Mouse (Mus musculus) thymus, postnatal 14 days (tissue): ENCODE data around the gene Dpf3.

ENCODE experiments used
- DNase-seq: peaks from one replicate; pipeline ENCODE4 v3.0.0; 2021

Gene Dpf3

DNA sequence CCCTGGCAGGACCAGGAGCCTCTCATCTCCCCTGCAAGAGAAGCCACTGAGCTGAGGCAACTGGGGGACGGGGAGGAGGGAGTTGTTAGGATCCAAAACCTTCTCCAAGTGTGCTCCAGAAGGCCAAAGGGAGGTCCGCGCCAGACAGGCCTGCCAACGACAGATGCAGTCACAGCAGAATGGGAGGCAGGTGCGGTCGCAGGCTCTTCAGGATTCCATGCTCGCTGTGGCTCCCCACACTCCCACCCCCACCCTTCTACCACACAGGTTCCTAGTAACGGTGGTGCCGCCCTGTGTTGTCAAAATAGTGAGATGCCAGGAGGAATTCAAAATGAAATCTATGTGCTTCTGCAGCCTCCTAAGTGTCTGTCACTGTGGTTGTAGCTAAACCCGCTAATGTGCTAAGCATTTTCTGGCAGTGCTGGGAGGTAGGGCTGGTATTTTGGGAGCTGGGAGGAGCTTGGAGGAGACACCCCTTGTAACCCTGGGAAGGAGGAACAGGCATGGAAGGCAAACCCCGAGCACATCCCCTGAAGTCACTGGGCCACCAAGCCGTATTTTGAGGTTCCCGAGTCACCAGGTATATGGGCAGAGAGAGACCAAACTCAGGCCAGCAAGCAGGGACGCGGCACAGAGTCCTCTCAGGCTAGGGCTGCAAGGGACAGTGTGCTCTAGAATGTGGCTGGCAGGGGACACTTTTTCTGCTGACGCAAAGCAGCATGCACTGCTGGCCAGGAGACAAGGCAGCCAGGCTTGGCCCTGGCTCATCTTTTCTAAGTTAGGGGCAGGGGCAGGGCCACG, 75.6 kb downstream of the Dpf3 start:
- DNase-seq: no peak

DNA sequence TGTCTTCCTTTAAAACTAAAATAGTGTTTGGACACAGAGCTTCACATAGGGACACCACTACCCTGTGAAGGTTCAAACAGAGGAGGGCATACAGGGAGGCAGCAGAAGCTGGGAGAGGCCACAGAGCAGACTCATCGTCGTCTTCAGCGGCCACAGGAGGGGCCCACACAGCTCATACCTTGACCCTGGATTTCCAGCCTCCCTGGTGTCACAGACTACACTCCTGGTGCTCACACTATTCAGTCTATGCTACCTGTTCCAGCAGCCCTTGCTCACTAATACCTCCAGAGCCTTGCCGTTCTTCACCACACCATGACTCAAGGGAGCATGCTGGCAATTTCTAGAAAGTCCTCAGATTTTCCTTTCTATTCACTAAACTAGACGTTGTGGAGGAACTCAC, 76.5 kb downstream of the Dpf3 start:
- DNase-seq: no peak

DNA sequence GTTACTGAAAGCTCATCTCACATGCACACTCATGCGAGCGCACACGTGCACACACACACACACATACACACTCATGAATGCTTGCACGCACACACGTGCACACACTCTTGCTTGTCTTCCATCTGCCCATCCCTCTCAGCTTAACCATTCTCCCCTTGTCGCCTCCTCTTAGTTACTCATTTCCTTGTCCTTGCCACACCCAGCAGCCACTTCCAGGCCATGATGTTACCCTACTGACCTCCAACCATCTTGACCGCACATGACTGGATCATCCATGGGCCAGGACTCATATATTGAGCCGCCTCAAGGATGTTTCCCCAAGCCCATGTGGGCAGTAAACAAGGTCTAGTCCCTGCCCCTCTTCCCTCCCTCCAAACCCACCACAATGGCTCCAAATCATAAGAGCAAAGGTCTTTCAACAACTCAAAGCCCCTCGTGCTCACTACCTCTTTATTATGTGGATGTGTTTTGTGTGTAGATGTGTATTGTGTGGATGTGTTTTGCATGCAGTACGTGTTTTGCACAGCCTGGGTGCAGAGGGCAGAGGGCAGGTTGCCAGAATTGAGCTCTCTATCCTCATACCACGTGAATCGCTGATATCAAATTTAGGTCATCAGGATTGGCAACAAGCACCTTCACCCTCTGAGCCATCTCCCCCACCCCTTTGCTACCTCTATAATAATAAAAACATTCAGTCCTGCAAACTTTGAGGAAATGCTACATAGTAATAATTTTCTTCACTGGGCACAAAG, 82.0 kb downstream of the Dpf3 start:
- no peak for DNase-seq

DNA sequence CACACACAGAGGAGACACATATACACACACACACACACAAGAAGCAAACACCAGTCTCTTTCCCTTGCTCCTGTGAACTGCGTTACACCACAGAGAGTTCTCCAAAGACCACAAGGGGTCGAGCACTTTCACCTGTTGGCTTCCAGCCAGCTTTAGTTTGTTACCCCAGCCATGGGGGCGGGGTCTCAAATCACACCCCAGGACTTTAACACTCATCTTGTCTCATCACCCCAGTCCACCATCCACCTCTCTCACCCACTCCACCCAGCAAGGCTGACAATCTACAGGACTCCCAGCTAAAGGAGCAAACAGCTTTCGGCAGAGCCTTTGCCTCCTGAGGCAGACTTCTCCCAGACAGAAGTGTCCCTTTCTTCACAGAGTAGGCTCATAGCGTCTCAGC, 85.2 kb downstream of the Dpf3 start:
- no peak for DNase-seq

DNA sequence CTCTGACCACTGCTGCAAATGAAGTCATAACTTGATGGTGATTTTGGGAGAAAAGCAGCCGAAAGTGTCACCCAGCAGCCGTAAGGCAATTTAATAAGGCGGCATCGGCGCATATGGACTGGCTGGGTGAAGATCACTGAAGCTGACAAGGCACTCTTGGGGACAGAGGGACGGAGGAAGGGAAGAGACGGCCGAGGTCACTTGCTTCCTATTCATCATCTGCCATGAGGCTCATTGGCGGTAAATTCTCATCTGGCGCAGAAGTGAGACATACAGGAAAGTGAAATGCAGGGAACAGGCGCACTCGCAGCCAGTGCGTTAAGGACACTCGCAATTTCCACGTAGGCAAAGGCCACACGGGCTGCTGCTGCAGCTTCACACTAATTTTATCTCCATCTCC, 95.5 kb downstream of the Dpf3 start:
- no peak for DNase-seq

DNA sequence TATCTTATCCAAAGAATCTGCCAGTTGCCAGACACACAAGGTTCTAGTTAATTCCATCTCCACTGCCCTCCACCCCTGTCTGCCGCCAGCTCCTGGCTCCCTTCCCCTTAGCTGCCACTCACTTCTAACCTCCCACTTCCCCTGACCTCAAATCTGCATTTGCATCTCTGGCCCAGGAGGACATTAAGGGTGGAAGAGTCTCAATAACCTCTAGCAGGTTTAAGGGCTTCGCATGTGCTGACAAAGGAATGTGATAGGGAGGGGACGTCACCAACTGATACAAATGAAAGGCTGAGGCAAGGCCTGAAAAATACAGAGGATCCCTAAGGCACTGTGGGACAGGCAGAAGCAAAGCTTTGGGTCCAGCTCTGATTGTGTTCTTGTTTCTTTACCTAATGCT, 100.0 kb downstream of the Dpf3 start:
- DNase-seq: no peak

DNA sequence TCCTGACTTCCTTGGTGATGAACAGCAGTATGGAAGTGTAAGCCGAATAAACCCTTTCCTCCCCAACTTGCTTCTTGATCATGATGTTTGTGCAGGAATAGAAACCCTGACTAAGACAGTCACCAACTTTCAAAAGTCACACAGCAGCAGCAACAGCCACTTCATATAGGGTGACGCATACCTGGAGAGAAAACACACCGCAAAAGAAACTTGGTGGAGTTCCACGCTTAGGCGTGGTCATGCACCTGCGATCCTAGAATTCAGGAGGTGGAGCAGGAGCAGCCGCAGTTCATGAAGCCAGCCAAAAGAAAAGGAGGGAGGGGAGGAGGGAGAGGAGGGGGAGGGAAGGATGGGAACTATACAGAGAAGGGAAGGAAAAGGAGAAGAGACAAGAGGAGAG, 106.4 kb downstream of the Dpf3 start:
- DNase-seq: no peak

DNA sequence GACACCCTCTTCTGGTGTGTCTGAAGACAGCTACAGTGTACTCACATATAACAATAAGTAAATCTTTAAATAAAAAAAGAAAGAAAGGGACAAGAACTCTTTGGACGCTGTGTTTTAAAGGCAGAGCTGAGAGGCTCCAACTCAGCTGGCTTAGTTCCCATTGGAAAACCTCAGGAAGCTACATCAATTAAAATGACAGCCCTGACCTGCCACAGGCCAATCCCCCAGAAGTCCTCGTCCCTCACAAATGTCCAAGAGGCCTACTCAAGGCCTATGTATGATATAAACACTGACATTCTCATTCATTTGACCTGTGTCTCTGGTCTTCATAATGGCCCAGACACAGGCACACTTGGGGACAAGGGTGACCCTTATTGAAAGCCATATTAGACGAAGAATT, 107.5 kb downstream of the Dpf3 start:
- DNase-seq: no peak

DNA sequence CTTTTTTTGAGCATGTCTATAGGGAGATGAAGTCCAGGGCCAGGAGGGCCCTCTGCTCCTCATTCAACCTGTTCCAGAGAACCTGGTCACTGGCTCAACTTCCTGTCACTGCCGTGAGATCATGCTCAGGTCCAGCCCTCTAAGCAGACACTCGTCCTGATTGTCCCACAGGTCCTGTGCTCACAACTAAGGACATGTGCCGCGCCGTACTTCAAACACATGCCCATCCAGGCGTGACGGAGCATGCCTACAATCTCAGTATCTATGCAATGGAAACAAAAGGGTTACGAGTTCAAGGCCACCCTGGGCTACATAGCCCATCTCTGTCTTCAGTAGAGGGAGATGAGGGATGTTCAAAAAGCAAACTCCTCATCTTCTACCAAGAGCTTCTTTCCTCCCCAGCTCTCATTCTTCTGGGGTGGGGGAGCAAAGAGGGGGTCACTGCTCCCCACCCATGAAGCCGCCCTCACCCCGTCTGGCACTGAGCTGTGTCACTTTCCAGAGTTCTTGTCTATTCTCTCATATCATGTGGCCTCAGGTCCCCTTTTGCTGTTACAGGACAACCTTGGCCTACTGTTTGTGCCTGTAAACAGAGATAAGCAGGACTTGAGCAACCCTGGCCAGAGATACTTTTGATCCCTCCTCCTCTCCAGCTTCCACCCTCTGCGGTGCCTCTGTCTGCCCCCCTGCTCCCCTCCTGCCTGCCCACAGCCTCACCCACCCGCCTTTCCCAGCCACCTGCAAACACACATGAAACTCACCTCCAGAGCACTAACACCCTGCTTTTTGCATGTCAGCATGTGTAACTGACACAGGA, 112.3 kb downstream of the Dpf3 start:
- peak; percentile 83 for DNase-seq

DNA sequence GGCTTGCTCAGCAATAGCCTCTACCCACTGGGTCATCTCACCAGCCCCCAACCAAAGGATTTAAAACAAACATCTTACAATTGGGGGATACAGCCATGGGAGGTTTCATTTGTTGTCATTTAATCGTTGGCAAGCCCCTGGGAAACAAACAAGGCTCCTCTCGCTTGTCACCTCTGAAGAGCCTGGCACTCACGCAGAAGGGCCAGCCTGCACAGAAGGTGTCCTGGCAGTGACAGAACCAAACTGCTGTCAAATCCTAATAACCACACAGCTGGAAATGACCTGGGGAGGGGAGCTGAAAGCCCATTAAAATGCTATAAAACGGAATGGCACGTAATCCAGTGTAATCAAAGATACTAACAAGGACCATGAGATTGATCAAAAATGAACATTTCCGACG, 114.4 kb downstream of the Dpf3 start:
- no peak for DNase-seq

DNA sequence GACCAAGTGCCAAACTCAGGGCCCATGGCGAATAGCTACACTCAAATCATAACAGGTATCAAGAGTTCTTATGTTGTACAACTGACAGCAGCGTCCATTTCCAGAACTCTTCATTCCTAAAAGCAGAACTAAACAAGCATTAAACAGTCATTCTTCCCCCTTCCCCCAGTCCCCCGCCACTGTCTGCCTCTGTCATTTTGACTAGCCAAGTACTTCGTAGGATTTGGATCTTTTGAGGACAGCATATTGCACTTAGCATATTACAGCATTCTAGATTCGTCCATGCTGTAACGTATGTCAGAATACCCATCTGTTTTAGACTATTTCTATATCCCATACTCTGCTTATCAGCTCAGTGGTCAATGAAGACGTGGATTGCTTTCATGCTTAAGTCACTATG, 115.2 kb downstream of the Dpf3 start:
- no peak for DNase-seq

DNA sequence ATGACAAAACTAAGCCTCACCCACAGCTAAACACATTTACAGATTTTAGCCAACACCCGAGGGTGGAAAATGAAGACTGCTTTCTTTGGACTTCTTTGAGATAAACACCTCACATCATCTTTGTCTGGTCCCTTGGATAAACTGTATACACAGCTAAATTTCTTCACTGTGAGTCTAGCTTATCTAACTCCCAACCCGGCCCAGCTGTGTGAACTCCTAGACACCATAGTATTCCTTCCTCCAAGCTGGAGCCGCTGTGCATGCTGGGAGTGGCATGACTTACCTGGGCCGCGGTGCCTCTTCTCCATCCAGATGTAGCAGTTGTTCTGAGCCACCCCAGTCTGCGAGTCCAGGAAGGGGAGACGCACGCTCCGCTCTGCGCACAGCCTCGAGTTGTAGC, 117.3 kb downstream of the Dpf3 start:
- DNase-seq: no peak

DNA sequence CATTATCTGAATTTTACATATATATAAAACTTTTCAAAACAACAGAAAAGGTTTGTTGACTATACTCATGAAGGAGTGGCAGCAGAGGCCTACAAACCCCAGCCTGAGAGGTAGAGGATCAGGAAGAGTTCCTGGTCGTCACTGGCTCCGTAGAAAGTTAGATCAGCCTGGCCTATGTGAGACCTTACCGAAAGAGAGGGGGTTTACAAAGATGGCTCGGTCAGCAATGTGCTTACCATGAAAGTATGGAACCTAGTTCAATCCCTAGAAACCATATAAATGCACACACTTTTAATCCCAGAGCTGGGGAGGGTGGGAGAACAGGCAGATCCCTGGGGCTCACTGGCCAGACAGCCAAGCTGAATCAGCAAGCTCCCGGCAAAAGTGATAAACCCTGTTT, 118.1 kb downstream of the Dpf3 start:
- no peak for DNase-seq

DNA sequence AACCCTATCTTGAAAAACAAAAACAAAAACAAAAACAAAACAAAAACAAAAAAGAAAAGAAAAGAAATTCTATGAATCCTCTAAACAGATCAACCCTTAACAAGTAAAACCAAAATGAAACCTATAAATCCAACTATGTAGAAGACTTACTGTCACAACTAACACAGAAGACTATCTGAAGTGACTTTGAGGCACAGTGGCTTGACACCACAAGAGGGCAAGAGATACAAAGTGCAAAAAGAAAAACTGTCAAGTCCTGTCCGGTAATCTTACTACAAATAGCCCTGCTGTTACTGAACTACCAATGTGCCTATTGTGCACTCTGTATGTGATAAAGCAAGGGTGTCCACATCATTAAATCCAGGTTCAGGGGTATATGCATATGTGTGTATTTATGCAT, 120.0 kb downstream of the Dpf3 start:
- no peak for DNase-seq

DNA sequence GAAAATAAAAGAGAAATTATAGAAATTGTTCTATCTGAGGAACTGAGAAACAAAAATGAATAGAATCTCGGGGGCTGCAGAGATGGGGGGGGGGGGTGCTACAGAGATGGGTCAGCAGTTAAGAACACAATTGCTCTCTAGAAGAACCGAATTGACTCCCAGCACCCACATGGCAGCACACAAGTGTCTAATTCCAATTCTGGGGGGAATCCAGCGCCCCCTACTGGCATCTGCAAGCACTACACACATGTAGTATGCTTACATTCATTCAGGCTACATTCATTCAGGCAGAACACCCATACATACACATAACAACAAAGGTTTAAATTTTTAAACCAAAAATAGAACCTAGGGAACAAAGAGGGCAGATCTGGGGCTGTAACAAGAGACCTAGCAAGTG, 122.7 kb downstream of the Dpf3 start:
- DNase-seq: no peak

DNA sequence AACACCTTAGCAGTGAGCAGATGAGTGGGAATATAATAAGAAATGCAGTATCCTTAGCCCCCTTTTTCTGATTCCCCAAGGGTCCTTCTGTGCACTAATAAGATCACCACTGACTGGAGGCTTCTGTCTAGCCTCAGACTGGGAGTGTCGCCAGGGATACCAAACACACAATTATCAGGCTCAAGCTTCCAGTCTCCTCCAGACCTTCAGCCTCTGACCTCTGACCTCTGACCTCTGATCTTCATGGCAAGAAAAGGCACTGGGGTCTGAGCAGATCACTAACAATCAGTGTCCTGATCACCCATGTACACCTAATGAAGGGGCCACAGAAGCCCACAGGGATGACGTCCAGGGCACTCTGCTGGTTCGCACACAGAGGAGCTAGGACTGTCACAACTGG, 125.7 kb downstream of the Dpf3 start:
- no peak for DNase-seq

DNA sequence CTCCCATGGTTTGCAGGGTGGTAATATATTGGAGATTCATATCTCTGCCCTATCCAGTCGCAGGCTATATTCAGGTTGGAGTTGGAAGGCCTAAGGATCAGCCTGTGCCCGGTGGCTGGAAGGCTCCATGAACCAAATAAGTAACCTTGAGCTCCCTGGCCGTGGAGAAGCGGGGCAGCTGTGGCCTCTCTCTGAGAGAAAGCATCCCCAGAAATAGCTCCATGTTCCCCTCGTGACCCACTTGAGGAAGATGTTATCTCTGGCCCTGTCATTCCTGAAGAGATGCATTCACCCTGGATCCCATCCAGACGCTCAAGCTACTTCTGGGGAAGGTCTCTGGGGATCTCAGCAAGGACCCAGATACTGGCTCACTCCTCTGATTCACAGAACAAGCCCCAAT, 134.9 kb downstream of the Dpf3 start:
- no peak for DNase-seq

DNA sequence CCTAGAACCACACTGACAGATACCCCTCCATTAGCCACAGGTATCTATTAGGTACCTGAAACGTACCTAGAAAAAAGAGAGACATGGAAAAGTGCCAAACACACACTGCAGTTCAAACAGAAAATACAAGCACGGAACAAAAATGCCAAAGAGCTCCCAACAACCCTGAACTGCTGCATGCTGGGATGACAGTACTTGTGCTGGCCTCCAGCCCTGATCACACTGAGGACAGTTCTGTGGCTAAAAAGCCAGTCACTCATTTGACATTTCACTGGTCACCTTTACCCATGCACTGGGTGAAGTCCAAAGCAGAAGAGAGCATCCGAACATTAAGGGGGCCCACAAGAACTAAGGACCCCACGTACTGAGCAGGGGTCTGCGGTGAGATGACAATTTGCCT, 137.8 kb downstream of the Dpf3 start:
- no peak for DNase-seq

DNA sequence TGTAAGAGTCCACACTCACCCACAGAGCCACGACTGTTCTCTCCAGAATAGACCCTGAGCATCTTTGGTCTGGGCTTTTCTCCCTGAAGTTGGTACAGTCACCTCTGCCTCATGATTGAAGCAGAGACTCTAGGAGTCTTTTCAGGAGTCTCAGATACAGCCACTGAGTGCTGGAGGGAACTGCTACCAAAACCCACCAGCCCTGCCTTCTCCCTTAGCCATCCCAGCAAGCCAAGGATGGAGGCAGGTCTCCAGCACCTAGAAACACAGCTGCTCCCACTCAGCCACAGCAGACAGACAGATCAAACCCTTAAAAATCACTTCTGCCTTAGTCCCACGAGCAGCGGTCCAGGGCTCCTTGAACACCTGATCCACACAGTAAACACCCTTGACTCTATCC, 139.3 kb downstream of the Dpf3 start:
- DNase-seq: no peak

DNA sequence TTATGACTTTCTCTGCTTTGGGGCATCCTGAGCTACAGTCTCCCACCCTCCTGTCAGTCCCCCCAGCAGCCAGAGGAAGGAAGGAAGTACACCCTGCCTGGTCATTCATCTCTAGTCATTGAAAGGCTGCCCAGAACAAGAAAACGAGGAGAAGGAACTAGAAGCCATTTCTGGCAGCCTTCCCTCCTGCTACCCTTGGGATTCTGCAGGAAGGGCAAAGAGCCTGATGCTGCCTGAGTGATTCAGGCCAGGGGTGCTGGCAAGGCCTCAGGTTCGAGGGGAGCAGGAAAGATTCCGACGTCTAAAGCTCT, 144.7 kb downstream of the Dpf3 start:
- no peak for DNase-seq

DNA sequence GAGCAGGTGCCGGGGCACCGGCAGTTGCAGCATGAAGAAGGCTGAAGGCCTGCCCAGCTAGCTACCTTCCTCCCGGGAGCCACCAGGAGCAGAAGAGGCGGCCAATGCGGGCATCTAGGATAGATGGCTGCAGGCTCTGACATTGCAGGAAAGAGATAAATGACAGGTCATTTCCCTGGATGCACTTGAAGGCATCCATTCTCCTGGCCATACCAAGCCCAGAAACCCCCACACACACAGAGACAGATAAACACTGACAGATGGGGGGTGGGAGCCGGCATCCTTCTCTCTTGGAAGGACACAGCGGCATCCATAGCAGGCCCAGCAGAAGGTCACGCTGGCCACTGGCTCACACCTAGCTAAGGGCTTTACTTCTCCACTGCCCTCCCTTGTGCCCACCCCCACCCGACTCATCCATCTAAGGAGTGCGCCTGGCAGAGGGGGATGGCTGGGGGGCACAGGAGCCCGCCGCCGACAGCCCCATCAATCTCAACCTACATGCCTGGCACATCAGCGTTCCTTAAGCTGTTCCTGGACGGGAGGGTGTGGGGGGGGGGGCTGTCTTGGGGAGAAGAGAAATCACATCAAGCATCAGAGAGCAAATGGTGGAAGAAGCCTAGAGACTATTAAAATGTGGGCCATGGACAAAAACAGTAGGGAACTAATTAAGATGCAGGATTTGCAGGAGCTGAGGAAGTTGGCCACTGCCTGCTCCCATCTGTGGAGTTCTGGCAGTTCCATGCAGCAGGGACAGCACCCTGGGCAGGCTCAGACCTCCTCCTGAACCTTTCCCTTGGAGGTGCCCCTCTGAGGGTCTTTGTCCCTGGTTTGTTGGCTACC, 145.3 kb downstream of the Dpf3 start:
- no peak for DNase-seq

DNA sequence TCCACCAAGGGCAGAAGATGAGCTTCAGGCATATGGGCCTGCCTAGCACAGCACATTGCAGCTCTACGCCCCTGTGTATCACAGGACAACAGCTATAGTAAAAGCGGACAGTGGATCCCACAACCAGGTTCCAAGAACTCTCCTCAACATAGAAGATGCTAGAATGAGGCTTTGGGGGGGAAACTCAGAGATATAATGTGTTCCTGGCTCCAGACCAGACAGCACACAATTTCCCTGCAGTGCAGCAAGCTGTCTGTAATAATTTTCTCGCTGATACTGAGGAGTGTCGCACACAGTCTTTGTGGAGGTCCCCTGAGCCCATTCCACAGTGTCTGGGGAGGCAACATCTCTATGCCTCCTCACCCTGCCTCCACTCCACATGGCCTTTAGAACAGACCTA, 146.6 kb downstream of the Dpf3 start:
- no peak for DNase-seq

DNA sequence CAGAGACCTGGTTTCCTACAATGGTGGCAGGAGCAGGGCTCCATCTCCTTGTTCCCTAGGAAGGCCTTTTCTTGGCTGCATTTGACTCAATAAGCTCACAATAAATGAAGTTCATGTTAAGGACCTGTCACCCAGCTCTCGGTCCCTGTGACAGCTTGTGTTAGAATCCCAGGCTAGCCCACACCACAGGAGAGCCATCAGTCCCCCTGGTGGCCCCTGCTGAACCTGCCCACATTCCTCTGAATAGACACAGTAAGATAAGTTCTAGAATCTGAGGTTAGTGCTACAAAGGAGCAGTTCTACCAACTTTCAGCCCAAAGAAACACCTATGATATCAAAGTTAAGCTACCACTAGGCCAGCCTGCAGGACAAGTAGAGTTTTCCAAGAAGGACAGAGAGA, 149.2 kb downstream of the Dpf3 start:
- no peak for DNase-seq
